ENCODE assay signal across 7 mouse cellular contexts in genomic region chr13:58402003-58402743, GRCm38 (mm10). TPM values are rescaled to one million over a fixed set of nuclear protein-coding genes. Genes with fewer than 3 reads are reported as not detected.
DNase-seq lines count a peak whose midpoint lies in the region; ATAC-seq lines count a peak whose summit lies in the region.

Gene Rmi1 (plus strand): TSS chr13:58402248.

- peak within 1 kb of the TSS; percentile 94 for H3K4me2 ChIP-seq in intestine, embryonic 14.5 days (ENCODE audit: low read length)

- peak; percentile 98 to 99 for DNase-seq in adrenal gland, adult (ENCODE audit: inconsistent age in 2 of 2, low spot score in 1 of 2)
- peak; percentile 99 for DNase-seq in embryo, embryonic 10.5 days (ENCODE audit: low spot score)
- peak; percentile 98 for DNase-seq in gastrocnemius, postnatal 25 days
- DNase-seq in intestine, embryonic 14.5 days (ENCODE audit: low spot score), result peak; percentile 99
- peak; percentile 97 to 98 for DNase-seq in left cerebral cortex, postnatal 25 days (ENCODE audit: low spot score in 2 of 2)
- peak; percentile 98 for DNase-seq in midbrain, embryonic 10.5 days (ENCODE audit: low spot score)
- peak; percentile 98 for DNase-seq in right cerebral cortex, postnatal 4 days

- WGBS in intestine, embryonic 14.5 days, result under 1% methylated on average over 80 of the region's 91 CpGs
- under 1% methylated on average over 90 of the region's 91 CpGs for WGBS in midbrain, embryonic 10.5 days

- no peaks in the 10 kb centered on the region for H3K9me3 ChIP-seq in intestine, embryonic 14.5 days (ENCODE audit: control insufficient read depth, low read length)
- H3K9me3 ChIP-seq in midbrain, embryonic 10.5 days (replicated peaks), result no peaks in the 10 kb centered on the region

- H3K27me3 ChIP-seq in intestine, embryonic 14.5 days (replicated peaks; ENCODE audit: control insufficient read depth, insufficient read depth, low read length), result no peaks in the 10 kb centered on the region
- H3K27me3 ChIP-seq in midbrain, embryonic 10.5 days (ENCODE audit: low read depth, poor library complexity, severe bottlenecking), result no peaks in the 10 kb centered on the region

- peaks cover 25% of the 10 kb centered on the region for H3K36me3 ChIP-seq in intestine, embryonic 14.5 days (ENCODE audit: control insufficient read depth, insufficient read depth, low read length)
- H3K36me3 ChIP-seq in midbrain, embryonic 10.5 days, result peaks cover 36% of the 10 kb centered on the region

- peak within 1 kb of the TSS; percentile 99 for H3K27ac ChIP-seq in intestine, embryonic 14.5 days (ENCODE audit: low read depth)
- peak within 1 kb of the TSS; percentile 100 for H3K27ac ChIP-seq in midbrain, embryonic 10.5 days (replicated peaks)

- peak; percentile 93 for ATAC-seq in intestine, embryonic 14.5 days (replicated peaks; ENCODE audit: low FRiP score, low TSS enrichment, low read depth)

- peak within 1 kb of the TSS; percentile 100 for H3K4me3 ChIP-seq in intestine, embryonic 14.5 days (ENCODE audit: low read depth, low read length)
- H3K4me3 ChIP-seq in midbrain, embryonic 10.5 days, result peak within 1 kb of the TSS; percentile 97

- H3K9ac ChIP-seq in intestine, embryonic 14.5 days (ENCODE audit: low read length), result peak within 1 kb of the TSS; percentile 100

- intact Hi-C loops in left cerebral cortex, postnatal 25 days (cut with DNase I), result loop anchor here (5.0 kb wide), 1 partner anchor 95 kb away; no protein-coding TSS in a partner anchor

- H3K4me1 ChIP-seq in intestine, embryonic 14.5 days (replicated peaks; ENCODE audit: control insufficient read depth, insufficient read depth, low read length), result 0 out of 2 replicates have a peak, but pooled peaks cover 9% of the 10 kb centered on the region
- H3K4me1 ChIP-seq in midbrain, embryonic 10.5 days, result peaks cover 19% of the 10 kb centered on the region

RNA-seq across cellular contexts. Expression of gene Rmi1, which starts in this region (rescaled TPM):
- 1 to 10 TPM; 4.8 to 5.5 TPM for total RNA-seq in gastrocnemius, postnatal 25 days (2021)
- polyA plus RNA-seq in intestine, embryonic 14.5 days (2014; fragmentation: Nextera tagmentation; extraction: Ambion mirVana), result 21.2 and 26.0 TPM in 2 replicates
- total RNA-seq in left cerebral cortex, postnatal 25 days (2021), result 10 to 100 TPM; 13.7 to 15.2 TPM
- 27.4 and 31.2 TPM in 2 replicates for polyA plus RNA-seq in midbrain, embryonic 10.5 days (2016; fragmentation: Nextera tagmentation; extraction: Ambion mirVana)

Comparison
In these comparisons a context has a peak if more than half of its experiments do, and no peak if none do; other contexts are left out.
1. Peak in every context shown above with its lines: DNase-seq, ATAC-seq, H3K4me3 ChIP-seq and H3K27ac ChIP-seq.